In genomic region chr5:112631766-112632165, GRCm38 (mm10) we compare ENCODE assay signal across 14 mouse cellular contexts. TPM values are rescaled to one million over a fixed set of nuclear protein-coding genes. Genes with fewer than 3 reads are reported as not detected.
DNase-seq lines count a peak whose midpoint lies in the region; TF ChIP-seq lines count a peak whose summit lies in the region.
"Had no signal": no experiment of that assay in that cellular context is flagged by ENCODE, and none has a peak within 500 bp of the region (broad histone marks: within the 10 kb centered on the region; RNA-seq: fewer than 3 reads in every experiment).

No protein-coding gene starts in this region.

- no peaks in the 10 kb centered on the region for H3K4me1 ChIP-seq in kidney, adult 2 months (ENCODE audit: control insufficient read depth, insufficient read depth, low read length)
- H3K4me1 ChIP-seq: liver, embryonic 15.5 days; stomach, embryonic 15.5 days had no signal

- DNase-seq in lung, adult 18-20 months = peak; percentile 9 to 17
- DNase-seq in lung, postnatal 14 days = no peak
- peak; percentile 91 for DNase-seq in embryo, embryonic 10 days (ENCODE audit: low spot score)
- DNase-seq in kidney, adult 2 months = peak; percentile 52
- DNase-seq in mesoderm, embryonic 11.5 days (ENCODE audit: low read depth, low spot score) = peak; percentile 71
- no peak for DNase-seq in gastrocnemius, postnatal 36 days
- no peak for DNase-seq in frontal cortex, adult 2 months (ENCODE audit: extremely low spot score in 1 of 2, low spot score in 1 of 2)
- DNase-seq: cerebellum, postnatal 25 days; heart, postnatal 36 days; right cerebral cortex, postnatal 25 days; thymus, postnatal 4 days had no signal

- H3K4me3 ChIP-seq in kidney, adult 2 months (ENCODE audit: insufficient read depth, low read depth, low read length) = no peak overlapping the region
- H3K4me3 ChIP-seq: heart, adult 2 months; liver, embryonic 15.5 days; stomach, embryonic 15.5 days had no signal

- TF ChIP-seq POLR2A in kidney, adult 2 months (IDR thresholded peaks at IDR 0.05; ENCODE audit: low read depth, low read length) = no peak

- no peaks in the 10 kb centered on the region for H3K27me3 ChIP-seq in kidney, adult 2 months (replicated peaks; ENCODE audit: control insufficient read depth, insufficient read depth, low read length)
- H3K27me3 ChIP-seq: liver, embryonic 15.5 days; stomach, embryonic 15.5 days had no signal

- H3K27ac ChIP-seq in kidney, adult 2 months (ENCODE audit: insufficient read depth, low read depth, low read length) = no peak overlapping the region
- H3K27ac ChIP-seq: heart, adult 2 months; liver, embryonic 15.5 days; stomach, embryonic 15.5 days had no signal

- H3K36me3 ChIP-seq in kidney, adult 2 months (ENCODE audit: control insufficient read depth, insufficient read depth, low read length) = no peaks in the 10 kb centered on the region
- H3K36me3 ChIP-seq: liver, embryonic 15.5 days; stomach, embryonic 15.5 days had no signal

- no peak for TF ChIP-seq CTCF in kidney, adult 2 months (conservative IDR thresholded peaks at IDR 0.05; ENCODE audit: insufficient read depth, insufficient read length, low read depth, low read length)

- 25% methylated on average over 7 of the region's 7 CpGs for WGBS in kidney, adult 2 months

- intact Hi-C loops in gastrocnemius, postnatal 36 days (cut with DNase I) = no loop called here

RNA-seq across cellular contexts. Expression of gene Sez6l, which starts 54.8 kb away (rescaled TPM):
- 0.17 and 0.20 TPM in 2 replicates for polyA plus RNA-seq in kidney, adult 2 months (2012; rRNA removed)
- under 1 TPM in 1 of 2 experiments, not detected in 1; 0.05 TPM for total RNA-seq in gastrocnemius, postnatal 36 days (2021)
- 82.2 and 82.5 TPM in 2 replicates for polyA plus RNA-seq in frontal cortex, adult 2 months (2012; rRNA removed)

Comparison
In these comparisons a context has a peak if more than half of its experiments do, and no peak if none do; other contexts are left out.
1. DNase-seq: peak in lung, adult 18-20 months (2 of 2), embryo, embryonic 10 days (single experiment), kidney, adult 2 months (single experiment) and mesoderm, embryonic 11.5 days (single experiment); none in lung, postnatal 14 days (single experiment), gastrocnemius, postnatal 36 days (0 of 2) and frontal cortex, adult 2 months (0 of 2).
2. RNA of gene Sez6l, which starts 54.8 kb away (polyA plus RNA-seq): 82.2 to 82.5 TPM in frontal cortex, adult 2 months; 0.17 to 0.20 TPM in kidney, adult 2 months; every median in the first group is over 10 times any median in the second.